ENCODE assay signal across 17 mouse cellular contexts in the genomic region with DNA sequence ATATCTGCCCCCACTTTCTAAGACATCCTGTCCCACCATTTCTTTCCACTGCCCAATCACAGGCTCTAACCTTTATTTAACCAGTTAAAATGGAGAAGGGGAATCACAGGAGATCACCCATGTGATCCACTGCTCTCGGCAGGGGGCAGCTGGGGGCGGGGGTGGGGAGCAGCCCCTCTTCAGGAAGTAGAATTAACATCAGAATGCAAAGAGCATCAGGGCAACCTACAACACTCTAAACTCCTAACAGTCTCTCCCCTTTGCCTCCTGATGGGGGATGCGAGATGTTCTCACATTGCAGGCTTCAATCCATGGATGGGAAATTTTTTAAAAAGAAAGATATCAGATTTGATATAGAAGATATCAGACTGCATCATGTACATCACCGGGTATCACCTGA.
"Had no signal": no experiment of that assay in that cellular context is flagged by ENCODE, and none has a peak within 500 bp of the region (broad histone marks: within the 10 kb centered on the region; RNA-seq: fewer than 3 reads in every experiment).

No protein-coding gene starts in this region.

- H3K9me3 ChIP-seq: lung, embryonic 15.5 days; midbrain, embryonic 13.5 days; midbrain, embryonic 15.5 days; neural tube, embryonic 12.5 days; stomach, embryonic 15.5 days had no signal

- H3K27ac ChIP-seq: lung, embryonic 15.5 days; macrophage; midbrain, embryonic 13.5 days; midbrain, embryonic 15.5 days; neural tube, embryonic 12.5 days; stomach, embryonic 15.5 days; stomach, postnatal 0 days had no signal

- H3K36me3 ChIP-seq: lung, embryonic 15.5 days; midbrain, embryonic 15.5 days; stomach, embryonic 15.5 days had no signal

- ATAC-seq: lung, postnatal 0 days; midbrain, embryonic 13.5 days; midbrain, embryonic 15.5 days had no signal

- H3K27me3 ChIP-seq: midbrain, embryonic 13.5 days; midbrain, embryonic 15.5 days; neural tube, embryonic 12.5 days had no signal

- DNase-seq: lung, adult 2 months; lung, postnatal 14 days; lung, postnatal 36 days; right cerebral cortex, postnatal 14 days; thymus, adult 2 months; thymus, postnatal 25 days; thymus, postnatal 4 days had no signal

- H3K4me3 ChIP-seq: lung, embryonic 15.5 days; megakaryocyte, embryonic 14.5 days; midbrain, embryonic 13.5 days; midbrain, embryonic 15.5 days; neural tube, embryonic 12.5 days; stomach, embryonic 15.5 days had no signal

- H3K9ac ChIP-seq: lung, embryonic 15.5 days; midbrain, embryonic 13.5 days; midbrain, embryonic 15.5 days; neural tube, embryonic 12.5 days; stomach, embryonic 15.5 days had no signal

- H3K4me2 ChIP-seq: lung, embryonic 15.5 days; midbrain, embryonic 11.5 days; midbrain, embryonic 13.5 days; midbrain, embryonic 15.5 days; neural tube, embryonic 12.5 days; stomach, embryonic 15.5 days had no signal
